Mouse (Mus musculus): ENCODE measurements around the gene Mcm3.

Gene Mcm3

DNA sequence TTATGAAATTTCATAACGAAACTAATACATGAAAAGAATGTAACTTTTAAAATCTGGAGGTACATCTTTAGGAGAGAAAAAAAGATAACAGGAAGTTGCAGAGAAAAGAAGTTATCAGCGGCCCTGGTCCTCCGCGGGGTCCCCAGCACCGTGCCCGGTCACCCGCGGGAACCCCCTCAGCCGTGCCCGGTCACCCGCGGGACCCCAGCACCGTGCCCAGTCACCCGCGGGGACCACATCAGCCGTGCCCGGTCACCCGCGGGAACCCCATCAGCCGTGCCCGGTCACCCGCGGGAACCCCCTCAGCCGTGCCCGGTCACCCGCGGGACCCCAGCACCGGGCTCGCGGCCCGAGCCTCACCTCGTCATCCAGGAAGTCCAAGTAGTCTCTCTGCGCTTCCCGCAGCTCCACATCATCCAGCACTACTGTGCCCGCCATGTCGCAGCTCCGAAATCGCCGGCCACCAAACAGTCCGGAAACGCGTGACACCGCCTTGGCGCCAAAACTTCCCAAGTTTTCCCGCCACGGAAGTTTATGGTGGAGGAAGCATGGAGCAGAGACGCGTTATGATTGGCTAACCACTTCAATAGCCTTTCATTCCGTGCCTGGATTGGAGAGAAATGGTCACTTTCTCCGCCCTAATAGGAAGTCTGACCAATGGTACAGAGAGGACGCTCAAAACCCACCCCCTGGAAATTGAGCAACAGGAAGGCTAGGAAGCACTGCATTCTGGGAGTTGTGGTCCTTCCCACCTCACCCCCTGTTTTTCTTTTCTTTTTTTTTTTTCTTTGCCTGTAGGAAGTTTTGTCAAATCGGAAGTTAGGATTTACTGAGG is at the start of gene Mcm3:
Gene Mcm3, minus strand, starts transcription at position 542 of the 835 bp plus-strand sequence.
- DNase-seq (ENCODE audit: low spot score in 2 of 2) = peak; percentile 82 to 87

DNA sequence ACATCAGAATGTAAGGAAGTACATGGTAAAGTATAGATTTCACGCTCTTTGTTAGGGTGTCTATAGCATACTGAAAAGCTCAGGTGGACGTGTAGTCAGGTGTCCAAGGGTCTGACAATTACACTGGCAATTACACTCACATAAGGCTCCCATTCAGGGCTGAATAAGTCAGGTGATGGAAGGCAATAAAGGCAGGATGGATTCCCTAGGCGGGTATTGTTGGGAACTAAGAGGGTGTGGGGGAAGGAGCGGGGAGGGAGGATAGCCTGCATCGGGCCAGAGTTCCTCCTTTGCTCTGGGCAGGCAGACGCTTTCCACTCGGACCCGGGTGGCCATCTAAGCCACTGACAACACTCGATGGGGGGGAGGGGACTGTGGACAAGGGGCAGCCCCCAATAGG is 47.9 kb upstream of the Mcm3 start:
- no peak for DNase-seq (ENCODE audit: low spot score in 2 of 2)

DNA sequence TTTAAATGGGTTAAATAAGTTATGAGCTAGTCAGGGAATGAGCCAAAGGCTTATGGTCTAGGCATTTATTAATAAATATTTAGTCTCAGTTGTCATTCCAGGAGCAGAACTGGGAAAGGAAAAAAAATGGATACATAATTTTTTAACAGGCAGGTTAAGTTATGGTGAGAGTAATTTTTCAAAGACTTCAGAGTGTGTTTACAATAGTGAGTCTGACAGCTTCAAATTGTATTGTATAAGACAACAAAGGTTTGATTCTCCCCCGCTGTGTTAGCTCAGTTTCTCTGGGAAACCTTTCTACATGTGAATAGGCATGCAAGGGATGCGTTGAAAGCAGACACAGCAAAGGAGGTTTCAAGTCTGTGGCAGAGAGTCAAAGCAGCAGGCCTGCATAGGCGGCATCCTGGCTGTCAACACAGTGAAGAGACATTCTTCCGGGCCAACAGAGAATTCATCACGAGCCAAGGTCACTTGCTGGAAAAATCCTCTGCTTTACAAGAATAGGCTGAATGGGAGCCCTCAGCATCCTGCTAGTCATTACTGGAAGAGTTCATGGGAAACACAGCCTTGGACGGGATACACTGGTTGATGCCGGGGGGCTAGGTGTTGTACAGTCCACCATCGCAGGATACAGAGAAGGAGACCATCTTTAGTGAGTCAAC is 47.3 kb upstream of the Mcm3 start:
- no peak for DNase-seq (ENCODE audit: low spot score in 2 of 2)

DNA sequence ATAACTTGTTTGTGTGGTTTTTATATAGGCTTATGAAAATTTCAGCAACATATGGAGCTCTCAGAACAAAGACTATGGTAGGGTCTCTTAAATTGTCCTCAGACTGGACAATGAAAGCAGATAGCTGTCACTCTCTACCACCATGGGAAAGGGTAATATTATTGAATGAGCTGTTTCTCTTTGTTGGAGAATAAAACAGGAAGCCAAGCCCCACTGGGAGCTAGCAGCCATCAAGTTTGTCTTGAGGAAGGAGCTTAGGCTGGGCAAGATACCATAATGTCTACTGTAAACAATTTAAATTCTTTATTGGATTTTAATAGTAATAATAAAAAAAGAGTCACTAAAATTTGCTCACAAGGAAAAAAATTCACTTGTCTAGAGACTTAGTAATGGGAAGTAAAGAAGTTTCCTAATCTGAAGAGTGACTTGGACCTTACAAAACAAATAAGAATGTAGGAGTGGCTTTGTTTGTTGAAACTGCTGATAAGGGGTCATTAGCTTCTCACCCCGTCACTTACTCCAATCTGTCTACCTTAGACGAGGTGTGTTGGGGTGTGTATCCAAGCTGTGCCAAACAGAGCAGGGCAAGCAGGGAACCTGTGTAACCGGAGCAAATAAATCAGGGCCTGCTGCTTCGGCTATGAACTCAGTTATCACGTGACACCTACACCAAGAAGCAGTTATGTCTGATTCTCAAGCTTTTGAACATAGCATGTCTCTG is 43.5 kb upstream of the Mcm3 start:
- no peak for DNase-seq (ENCODE audit: low spot score in 2 of 2)

DNA sequence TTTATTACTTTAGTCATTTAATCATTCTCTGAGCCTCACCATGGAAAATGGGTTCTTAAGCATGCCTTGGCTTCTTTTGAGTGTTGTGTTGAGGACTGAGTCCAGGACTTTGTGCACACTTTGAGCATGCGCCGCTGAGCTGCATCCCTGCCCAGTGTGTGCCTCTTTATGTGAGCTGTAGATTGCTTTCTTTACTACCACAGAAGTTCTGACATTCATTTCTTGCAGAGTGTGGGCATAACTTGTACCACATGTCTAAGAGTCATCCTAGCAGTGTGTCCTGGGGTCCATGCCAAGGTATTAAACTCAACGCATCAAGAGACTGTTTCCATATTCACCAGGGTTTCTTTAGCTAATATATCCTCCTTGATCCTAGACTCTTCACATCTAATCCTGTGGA is 41.8 kb upstream of the Mcm3 start:
- no peak for DNase-seq (ENCODE audit: low spot score in 2 of 2)

DNA sequence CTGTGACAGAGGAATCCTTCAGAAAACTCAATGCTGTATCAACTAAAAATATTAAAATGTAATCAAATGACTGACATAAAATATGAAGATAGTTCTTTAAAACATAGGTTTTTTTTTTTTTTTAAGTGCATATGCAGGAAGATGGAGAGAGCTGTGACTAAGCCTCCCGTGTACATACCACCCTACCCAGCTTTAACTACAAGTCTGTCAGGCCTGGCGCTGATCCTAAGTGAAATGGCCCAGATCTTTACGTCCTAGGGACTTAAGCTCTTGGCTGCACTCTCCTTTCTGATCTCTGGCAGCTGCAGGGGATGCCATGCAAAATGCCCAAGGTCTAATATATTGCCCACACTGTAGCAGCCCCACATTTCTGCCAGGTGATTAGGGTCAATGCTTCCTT is 40.7 kb upstream of the Mcm3 start:
- no peak for DNase-seq (ENCODE audit: low spot score in 2 of 2)

DNA sequence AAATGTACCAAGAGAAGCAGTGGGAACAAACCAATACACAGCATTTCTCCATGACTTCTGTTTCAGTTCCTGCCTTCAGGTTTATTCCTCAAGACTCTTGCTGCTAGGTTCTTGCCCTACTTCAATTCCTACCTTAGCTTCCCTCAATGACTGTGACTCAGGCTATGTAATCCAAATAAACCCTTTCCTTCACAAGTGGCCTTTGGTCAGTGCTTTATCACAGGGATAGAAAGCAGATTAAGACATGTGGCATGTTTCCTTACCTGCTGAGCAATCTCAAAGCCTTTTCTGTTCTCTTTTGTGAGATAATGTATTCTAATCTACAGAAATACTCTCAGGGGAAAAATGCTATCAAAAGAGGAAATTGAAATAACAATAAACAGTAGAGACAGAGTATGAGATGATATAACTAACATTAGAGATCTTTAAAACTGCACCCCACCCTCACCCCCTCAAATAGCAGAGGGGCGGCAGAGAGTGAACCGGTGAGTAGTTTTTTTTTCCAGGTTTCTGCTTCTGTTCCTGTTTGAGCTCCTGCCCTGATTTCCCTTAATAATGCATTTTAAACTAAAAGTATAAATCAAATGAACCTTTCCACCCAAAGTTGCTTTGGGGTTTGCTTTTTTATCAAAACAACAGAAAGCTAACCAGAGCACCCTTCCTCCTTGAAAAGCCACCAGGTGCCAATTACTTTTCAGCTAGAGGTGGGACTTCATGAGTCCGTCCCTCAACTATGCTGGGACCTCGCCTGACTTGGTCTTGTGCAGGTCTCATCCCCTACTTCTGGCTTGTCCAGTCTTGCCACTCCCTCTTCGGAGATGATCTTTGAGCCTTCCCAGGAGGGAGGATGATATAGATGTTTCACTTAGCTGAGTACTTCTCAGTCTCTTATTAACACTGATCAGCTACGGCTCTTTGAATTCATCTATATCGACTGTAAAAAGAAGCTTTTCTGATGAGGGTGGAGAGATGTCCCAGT is 37.1 kb upstream of the Mcm3 start:
- DNase-seq (ENCODE audit: low spot score in 2 of 2) = no peak

DNA sequence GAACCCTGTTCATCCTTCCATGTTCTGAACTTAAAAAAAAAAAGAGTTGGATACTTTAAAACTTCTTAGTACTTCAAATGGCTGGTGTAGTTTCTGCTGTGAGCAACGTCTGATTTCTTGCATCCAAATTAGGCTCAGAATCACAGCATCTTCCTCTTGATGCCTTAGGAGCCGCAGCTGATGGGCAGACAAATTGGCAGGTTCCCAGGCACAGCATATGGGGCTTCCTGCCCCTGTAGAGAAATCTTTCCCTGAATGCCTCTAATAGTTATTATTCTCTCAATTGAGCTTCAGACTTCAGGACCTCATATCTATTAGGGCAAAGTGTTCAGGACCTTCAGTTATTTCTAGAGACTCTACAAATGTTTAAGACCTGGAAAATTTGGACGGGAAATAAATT is 19.8 kb upstream of the Mcm3 start:
- no peak for DNase-seq (ENCODE audit: low spot score in 2 of 2)

DNA sequence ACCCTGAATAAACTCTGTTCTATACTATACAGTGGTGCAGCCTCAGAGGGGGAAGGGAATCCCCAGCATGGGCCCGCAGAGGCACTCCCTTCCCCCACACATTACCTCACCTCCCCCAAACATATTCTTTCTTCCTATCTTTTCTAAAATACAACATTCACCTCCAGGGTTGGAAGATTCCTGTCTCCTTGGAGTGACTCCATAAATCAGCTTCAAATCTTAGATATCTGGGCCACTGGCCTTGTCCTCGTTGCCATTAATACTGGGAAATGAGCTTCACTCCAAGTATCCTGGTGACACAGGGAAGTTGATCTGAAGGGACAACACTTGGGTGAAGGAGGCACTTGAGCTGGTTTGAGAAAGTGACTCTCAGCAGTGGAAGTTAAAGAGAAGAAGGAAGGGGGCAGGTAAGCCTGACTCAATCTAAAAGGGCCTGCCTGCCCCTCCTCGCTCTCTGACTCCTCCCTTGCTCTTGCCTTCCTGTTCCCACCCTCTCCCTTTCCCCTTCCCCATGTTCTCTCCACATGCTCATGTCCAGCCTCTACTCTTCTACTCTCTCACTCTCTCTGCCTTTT is 16.5 kb upstream of the Mcm3 start:
- no peak for DNase-seq (ENCODE audit: low spot score in 2 of 2)

DNA sequence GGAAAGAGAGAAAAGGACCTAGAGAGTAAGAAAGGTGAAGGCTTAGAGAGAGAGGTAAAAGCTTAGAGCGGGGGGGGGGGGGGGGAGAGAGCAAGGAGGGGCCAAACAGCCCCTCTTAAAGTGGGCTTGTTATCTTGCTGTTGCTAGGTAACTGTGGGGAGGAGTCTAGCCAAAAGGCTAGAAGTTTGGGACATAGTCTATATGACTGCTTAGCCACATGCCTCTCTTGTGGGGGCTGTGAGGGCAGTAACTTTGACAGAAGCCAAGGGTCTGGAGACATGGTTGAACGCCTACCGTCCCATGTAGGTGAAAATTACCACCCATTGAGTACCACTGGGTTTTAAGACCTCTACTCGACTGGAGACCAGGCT is 13.0 kb upstream of the Mcm3 start:
- no peak for DNase-seq (ENCODE audit: low spot score in 2 of 2)

DNA sequence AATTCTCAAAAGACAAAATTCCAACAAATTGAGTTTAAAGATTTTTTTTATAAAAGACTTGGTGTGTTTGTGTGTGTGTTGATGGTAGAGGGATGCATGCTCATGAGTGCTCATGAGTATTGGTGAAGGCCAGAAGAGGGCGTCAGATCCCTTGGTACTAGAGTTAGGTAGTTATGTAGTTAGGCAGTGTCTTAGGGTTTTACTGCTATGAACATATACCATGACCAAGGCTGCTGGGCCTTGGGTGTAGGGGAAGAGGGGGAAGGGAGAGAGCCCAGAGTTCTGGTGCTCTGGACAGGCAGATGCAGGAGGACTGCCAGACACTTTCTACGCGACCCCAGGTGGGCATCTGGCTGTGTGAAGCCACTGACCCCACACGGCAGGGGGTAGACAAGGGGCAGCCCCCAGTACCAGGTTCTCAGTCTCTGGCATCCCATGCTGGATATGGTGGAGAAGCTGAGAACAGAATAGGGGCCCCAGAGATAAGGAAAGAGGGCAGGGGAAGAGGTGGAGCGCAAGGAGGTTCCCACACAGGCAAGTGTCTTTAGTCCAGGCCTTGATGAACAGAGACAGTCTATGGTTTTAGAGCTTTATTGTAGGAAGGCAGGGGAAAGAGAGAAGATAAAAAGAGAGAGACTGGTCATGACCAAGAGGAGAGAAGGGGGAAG is 12.5 kb upstream of the Mcm3 start:
- no peak for DNase-seq (ENCODE audit: low spot score in 2 of 2)

DNA sequence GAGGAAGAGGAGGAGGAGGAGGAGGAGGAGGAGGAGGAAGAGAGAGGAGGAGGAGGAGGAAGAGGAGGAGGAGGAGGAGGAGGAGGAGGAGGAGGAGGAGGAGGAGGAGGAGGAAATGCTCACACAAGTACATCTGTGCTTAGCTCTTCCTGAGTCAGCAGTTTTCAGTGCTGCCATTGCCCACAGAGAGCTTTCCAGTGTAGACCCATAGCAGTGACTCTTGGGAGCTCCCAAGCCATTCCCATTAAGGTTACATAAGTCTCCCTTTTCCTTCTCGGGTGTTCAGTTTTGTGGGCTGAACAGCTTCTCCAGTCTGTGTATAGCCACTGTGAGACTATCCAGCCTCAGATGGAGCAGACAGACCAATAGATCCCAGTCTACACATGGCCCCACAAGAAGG is 10.4 kb upstream of the Mcm3 start:
- DNase-seq (ENCODE audit: low spot score in 2 of 2) = no peak

DNA sequence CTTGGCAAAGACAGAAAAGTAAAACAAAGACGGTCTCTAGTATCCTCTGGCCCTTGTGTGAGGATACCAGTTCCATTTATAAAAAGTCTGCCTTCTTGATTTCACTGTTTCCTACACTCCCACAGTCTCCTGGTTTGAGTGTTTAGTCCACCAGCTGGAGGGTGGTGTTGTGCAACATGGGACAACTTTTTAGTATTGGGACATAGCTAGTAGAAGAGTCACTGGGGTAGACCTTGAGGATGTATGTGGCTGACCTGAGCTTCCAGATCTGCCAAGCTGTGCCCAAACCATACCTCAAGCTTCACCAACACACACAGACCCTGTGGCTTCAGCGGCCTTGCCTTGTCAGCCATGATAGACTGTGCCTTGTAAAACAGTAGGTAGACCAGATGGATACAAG is 7.9 kb upstream of the Mcm3 start:
- DNase-seq (ENCODE audit: low spot score in 2 of 2) = no peak

DNA sequence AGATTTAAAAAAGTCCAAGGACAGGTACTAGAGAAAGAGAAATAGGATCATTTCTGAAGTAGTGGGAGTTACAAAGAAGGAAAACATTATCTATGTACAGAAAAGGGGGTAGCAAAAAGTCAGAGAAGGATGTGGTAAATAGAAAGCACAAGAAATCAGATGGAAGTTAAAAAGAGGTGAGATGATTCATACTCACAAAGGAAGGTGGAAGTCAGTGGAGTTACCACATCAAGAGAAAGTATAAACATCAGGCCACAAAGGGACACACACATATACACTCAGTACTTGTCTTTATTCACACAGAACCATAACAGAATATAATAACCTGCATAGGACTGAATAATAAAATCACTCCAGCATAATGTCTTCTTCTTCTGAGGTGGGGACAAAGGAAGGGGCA is 4.9 kb upstream of the Mcm3 start:
- DNase-seq (ENCODE audit: low spot score in 2 of 2) = no peak

DNA sequence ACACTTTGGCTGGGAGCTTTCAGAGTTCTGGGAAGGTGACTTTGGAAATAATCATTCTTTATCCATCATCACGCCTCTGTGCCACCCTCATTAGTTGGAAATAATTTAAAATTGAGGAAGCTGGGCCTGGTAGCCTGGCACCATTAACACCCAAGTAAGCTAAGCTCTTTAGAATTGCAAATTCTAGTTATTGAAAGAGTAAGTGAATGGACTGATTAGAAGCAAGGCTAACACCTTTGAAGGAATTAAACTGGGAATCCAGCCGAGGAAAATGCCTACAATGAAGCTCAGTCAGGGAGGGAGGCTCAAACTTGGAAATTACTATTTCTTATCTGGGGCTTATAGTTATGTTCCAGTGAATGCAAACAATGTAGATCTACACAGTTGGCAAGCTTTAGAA is 3.8 kb upstream of the Mcm3 start:
- DNase-seq (ENCODE audit: low spot score in 2 of 2) = no peak

DNA sequence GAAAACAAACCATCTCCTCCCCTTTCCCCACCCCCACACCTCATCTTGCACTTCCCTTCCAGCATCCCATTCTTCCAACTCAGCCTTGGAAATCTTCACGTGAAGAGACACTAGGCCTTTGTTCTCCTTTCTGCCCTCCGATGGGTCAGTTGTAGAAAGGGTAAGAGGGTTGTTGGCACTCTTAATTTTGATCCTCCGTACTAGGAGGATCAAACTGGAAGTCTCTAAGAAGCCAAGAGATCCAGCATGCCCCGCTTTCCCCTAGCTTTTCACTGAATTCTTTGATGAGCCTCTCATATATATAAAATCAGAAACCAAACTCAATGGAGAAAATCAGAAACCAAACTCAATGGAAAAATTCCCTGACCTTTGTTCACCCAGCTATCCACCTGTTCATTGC is 3.4 kb upstream of the Mcm3 start:
- no peak for DNase-seq (ENCODE audit: low spot score in 2 of 2)

DNA sequence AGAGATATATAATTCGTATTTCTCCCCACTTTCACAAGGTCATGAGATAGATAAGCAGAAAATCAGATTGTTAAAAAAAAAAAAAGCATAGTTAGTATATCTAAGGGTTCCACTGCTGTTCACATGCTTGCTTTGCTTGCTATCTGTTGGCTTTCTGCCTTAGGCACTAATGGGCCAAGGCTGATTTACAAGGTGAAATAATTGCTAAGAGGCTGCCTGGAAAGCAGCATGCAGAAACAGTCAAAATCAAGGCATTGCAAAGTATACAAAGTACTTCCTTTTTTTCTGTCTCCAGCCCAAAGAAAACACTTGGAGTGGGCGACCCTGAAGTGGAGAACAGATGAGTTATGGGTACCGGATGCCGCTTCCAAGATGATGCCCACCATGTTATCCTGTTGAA is 847 bp upstream of the Mcm3 start:
- DNase-seq (ENCODE audit: low spot score in 2 of 2) = no peak

DNA sequence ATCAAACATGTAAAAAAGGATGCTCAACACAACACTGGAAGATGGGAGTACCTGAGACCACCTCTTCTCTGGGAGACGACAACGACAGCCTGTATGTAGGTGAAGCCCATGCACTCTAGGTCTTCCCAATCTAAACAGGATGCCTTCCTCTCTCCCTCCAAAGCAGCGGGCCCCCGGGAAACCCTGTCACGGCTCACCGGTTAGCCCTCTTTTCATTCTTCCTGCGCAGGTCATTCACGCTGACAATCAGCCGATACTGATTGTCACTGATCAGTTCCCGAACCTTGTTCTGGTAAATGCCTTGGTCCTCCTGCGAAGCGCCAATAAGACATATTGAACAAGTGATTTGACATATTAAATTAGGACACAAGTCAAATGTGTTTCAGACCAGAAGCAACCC is 2.5 kb downstream of the Mcm3 start:
- DNase-seq (ENCODE audit: low spot score in 2 of 2) = no peak

DNA sequence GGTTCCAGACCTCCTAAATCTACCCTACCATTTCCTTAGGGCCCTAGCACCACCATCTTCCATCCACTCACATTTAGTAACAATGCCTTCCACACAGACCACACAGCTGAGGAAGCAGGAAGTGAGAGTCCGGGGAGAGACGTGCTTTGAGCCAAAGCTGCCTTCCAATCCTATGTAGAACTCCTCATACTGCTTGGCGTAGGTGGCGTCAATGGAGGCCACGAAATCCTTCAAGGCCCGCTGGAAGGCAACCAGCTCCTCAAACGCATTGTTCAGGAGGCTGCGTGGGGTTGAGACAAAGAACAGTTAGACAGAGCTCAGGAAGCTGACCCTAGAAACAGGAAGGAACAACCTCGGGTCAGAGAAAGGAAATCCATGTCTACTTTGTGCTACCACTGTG is 2.9 kb downstream of the Mcm3 start:
- no peak for DNase-seq (ENCODE audit: low spot score in 2 of 2)

DNA sequence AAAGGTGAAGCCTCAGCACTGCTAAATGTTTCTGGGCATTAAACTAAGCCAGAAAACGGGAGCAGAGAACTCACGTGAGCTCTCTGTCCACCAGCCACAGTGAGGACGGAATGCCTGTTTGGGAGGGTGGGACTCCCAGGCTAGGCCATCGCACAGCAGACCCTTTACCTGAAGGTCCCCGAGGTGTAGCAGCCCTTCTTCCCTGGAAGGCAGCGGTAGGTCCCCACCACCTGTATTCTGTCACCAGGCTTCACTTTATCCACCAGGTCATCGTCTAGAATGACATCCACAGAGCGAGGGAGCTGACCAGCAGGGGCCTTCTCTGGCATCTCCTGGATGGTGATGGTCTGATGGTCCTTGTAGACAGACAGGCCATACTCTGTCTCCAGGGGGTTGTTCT is 5.6 kb downstream of the Mcm3 start:
- DNase-seq (ENCODE audit: low spot score in 2 of 2) = no peak

DNA sequence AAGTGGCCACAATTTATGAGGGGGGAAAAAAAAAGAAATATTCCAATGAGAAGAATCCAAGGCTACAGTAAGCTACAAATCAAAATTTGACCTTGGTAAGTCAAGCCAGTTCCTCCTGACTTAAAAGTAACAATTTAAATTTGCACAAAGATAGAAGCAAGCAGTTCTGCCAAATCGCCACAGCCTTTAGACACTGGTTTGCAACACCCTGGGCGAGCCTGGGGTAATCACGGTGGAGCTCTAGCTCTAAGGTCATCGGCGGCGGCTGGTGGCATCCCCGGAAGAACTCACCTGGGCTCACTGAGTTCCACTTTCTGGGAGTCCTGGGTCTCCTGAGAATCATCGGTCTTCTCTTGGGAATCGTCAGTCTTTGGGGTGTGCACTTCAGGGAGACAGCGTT is 15.6 kb downstream of the Mcm3 start:
- DNase-seq (ENCODE audit: low spot score in 2 of 2) = no peak
